Mouse (Mus musculus) embryonic fibroblast, embryonic 13.5 days (primary cell): Measurements from ENCODE around the gene Gm45234.

Experiments
- CTCF ChIP-seq: IDR thresholded peaks from 2 replicates; pipeline ENCODE4 v1.5.1; 2011; ENCODE audit warnings: mild to moderate bottlenecking, control low read depth, low read length, moderate library complexity, borderline replicate concordance; ENCODE audit not compliant: insufficient read depth
- POLR2A ChIP-seq: IDR thresholded peaks from 2 replicates; pipeline ENCODE4 v1.6.1; 2011; ENCODE audit warnings: low read depth, mild to moderate bottlenecking, control low read depth, low read length, moderate library complexity

DNA sequence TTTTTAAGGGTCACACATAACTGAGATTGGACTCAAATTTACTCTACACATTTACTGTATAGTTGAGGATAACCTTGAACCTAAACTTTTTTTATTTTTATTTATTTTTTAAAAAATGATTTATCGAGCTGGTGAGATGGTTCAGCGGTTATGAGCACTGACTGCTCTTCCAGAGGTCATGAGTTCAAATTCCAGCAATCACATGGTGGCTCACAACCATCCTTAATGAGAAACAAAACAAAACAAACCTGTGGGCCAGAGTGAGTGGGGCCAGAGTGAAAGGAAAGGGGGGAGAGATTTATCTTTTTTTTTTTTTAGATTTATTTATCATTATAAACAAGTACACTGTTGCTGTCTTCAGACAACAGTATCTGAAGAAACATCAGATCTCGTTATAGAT is 36.1 kb upstream of the Gm45234 start:
- TF ChIP-seq CTCF: no peak
- TF ChIP-seq POLR2A: no peak
